17 mouse cellular contexts compared by ENCODE assay signal in the genomic region with DNA sequence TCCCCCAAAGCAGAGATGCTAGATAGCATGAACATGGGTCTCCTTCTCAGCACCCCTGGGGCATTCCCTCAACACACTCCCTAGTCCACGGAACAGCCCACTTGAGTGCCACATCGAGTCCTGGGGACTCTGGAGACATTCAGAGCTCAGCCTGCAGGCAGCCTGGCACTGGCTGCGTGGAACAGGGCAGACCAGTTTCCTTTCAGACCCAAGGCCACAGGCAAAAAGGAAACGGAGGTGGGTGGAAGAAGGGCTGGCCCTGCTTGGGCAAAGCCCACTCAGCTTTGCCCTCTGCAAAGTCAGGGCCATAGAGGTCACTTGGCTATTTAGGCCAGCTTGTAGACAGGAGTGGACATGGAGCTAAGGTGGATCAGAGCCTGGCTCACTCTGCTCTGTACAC. TPM values are rescaled to one million over a fixed set of nuclear protein-coding genes. Genes with fewer than 3 reads are reported as not detected.
DNase-seq lines count a peak whose midpoint lies in the region; ATAC-seq and TF ChIP-seq lines count a peak whose summit lies in the region.
"Had no signal": no experiment of that assay in that cellular context is flagged by ENCODE, and none has a peak within 500 bp of the region (broad histone marks: within the 10 kb centered on the region; RNA-seq: fewer than 3 reads in every experiment).

No protein-coding gene starts in this region.

- H3K4me1 ChIP-seq in kidney, embryonic 15.5 days, result peaks cover 44% of the 10 kb centered on the region
- H3K4me1 ChIP-seq in bone marrow macrophage, adult 2 months (ENCODE audit: control insufficient read depth, insufficient read depth, low read length), result peaks cover 90% of the 10 kb centered on the region
- peaks cover 34% of the 10 kb centered on the region for H3K4me1 ChIP-seq in limb, embryonic 12.5 days (replicated peaks)

- no peak overlapping the region for H3K9ac ChIP-seq in kidney, embryonic 15.5 days
- H3K9ac ChIP-seq in limb, embryonic 12.5 days (replicated peaks), result no peak overlapping the region
- H3K9ac ChIP-seq: embryonic facial prominence, embryonic 12.5 days; forebrain, postnatal 0 days had no signal

- no peaks in the 10 kb centered on the region for H3K9me3 ChIP-seq in kidney, embryonic 15.5 days (replicated peaks)
- H3K9me3 ChIP-seq in limb, embryonic 12.5 days, result no peaks in the 10 kb centered on the region
- H3K9me3 ChIP-seq: embryonic facial prominence, embryonic 12.5 days had no signal

- intact Hi-C loops in left cerebral cortex, postnatal 4 days (cut with DNase I), result no loop called here

- peak overlapping the region; percentile 32; the same call in 1 of the 2 replicates for H3K27ac ChIP-seq in kidney, embryonic 15.5 days
- peak overlapping the region; percentile 96 for H3K27ac ChIP-seq in bone marrow macrophage, adult 2 months (ENCODE audit: insufficient read depth, low read depth, low read length)
- H3K27ac ChIP-seq in limb, embryonic 12.5 days, result 0 out of 2 replicates have a peak overlapping the region, but pooled peaks have one; percentile 17
- H3K27ac ChIP-seq: embryonic facial prominence, embryonic 12.5 days; left cerebral cortex, adult 2 months had no signal

- WGBS in kidney, embryonic 15.5 days, result 56% methylated on average over 4 of the region's 4 CpGs
- WGBS in limb, embryonic 12.5 days, result 68% methylated on average over 4 of the region's 4 CpGs

- TF ChIP-seq POLR2A in bone marrow macrophage, adult 2 months (IDR thresholded peaks at IDR 0.05; ENCODE audit: borderline replicate concordance, low read depth, low read length), result no peak

- TF ChIP-seq CTCF in bone marrow macrophage, adult 2 months (IDR thresholded peaks at IDR 0.05; ENCODE audit: low read depth, low read length), result no peak

- H3K27me3 ChIP-seq in kidney, embryonic 15.5 days, result no peaks in the 10 kb centered on the region
- H3K27me3 ChIP-seq in limb, embryonic 12.5 days, result no peaks in the 10 kb centered on the region
- H3K27me3 ChIP-seq: embryonic facial prominence, embryonic 12.5 days had no signal

- H3K4me2 ChIP-seq in kidney, embryonic 15.5 days, result no peak overlapping the region
- H3K4me2 ChIP-seq in limb, embryonic 12.5 days, result no peak overlapping the region
- H3K4me2 ChIP-seq: embryonic facial prominence, embryonic 12.5 days had no signal

- DNase-seq in adrenal gland, adult (ENCODE audit: inconsistent age in 2 of 2, low spot score in 1 of 2), result peak; percentile 61 to 78
- no peak for DNase-seq in adrenal gland, adult 18-20 months (ENCODE audit: low spot score in 2 of 2)
- DNase-seq in kidney, postnatal 25 days, result no peak
- DNase-seq in urinary bladder, postnatal 4 days (ENCODE audit: low spot score in 2 of 2), result no peak
- no peak for DNase-seq in left cerebral cortex, postnatal 4 days
- DNase-seq: cerebellum, postnatal 14 days; forebrain, postnatal 0 days; heart, adult 11 months; kidney, postnatal 4 days; lung, adult 18-20 months had no signal

- no peak for ATAC-seq in kidney, embryonic 15.5 days (replicated peaks; ENCODE audit: low FRiP score)
- no peak for ATAC-seq in limb, embryonic 12.5 days (ENCODE audit: insufficient number of reproducible peaks, insufficient read depth, low FRiP score, low TSS enrichment, low read depth)
- ATAC-seq: forebrain, postnatal 0 days had no signal

- H3K36me3 ChIP-seq in kidney, embryonic 15.5 days, result peaks cover 2% of the 10 kb centered on the region; the same call in 1 of the 2 replicates
- H3K36me3 ChIP-seq in limb, embryonic 12.5 days, result no peaks in the 10 kb centered on the region

- H3K4me3 ChIP-seq in kidney, embryonic 15.5 days (replicated peaks), result no peak overlapping the region
- H3K4me3 ChIP-seq in bone marrow macrophage, adult 2 months (ENCODE audit: insufficient read depth, low read length), result no peak overlapping the region
- no peak overlapping the region for H3K4me3 ChIP-seq in limb, embryonic 12.5 days (replicated peaks)
- H3K4me3 ChIP-seq: embryonic facial prominence, embryonic 12.5 days; left cerebral cortex, adult 2 months; myocyte had no signal

RNA-seq across cellular contexts. Expression of a gene that starts 27.9 kb away (rescaled TPM):
- total RNA-seq in adrenal gland, adult 18-20 months (2021), result 1 to 10 TPM in 1 of 2 experiments, under 1 TPM in 1; 0.35 to 1.6 TPM
- not detected in 2 replicates for polyA plus RNA-seq in kidney, embryonic 15.5 days (2015; fragmentation: Nextera tagmentation; extraction: Ambion mirVana)
- polyA plus RNA-seq in bone marrow macrophage, adult 2 months (2012; ENCODE audit: insufficient read depth, insufficient read length, missing spikeins), result 4.1 and 6.4 TPM in 2 replicates
- not detected in 2 replicates for polyA plus RNA-seq in limb, embryonic 12.5 days (2016; fragmentation: Nextera tagmentation; extraction: Ambion mirVana)
- total RNA-seq in left cerebral cortex, postnatal 4 days (2021), result 1 to 10 TPM; 1.3 to 2.1 TPM
- total RNA-seq: megakaryocyte-erythroid progenitor cell, adult 5-6 weeks had no signal
- polyA plus RNA-seq: embryonic facial prominence, embryonic 12.5 days had no signal

RNA-seq across cellular contexts. Expression of a gene that starts 32.0 kb away (rescaled TPM):
- total RNA-seq in adrenal gland, adult 18-20 months (2021), result 10 to 100 TPM; 44.9 to 52.5 TPM
- polyA plus RNA-seq in kidney, embryonic 15.5 days (2015; fragmentation: Nextera tagmentation; extraction: Ambion mirVana), result 14.9 and 20.0 TPM in 2 replicates
- polyA plus RNA-seq in bone marrow macrophage, adult 2 months (2012; ENCODE audit: insufficient read depth, insufficient read length, missing spikeins), result 193 and 213 TPM in 2 replicates
- 12.2 and 15.0 TPM in 2 replicates for polyA plus RNA-seq in limb, embryonic 12.5 days (2016; fragmentation: Nextera tagmentation; extraction: Ambion mirVana)
- 1 to 10 TPM; 6.1 to 7.0 TPM for total RNA-seq in left cerebral cortex, postnatal 4 days (2021)

RNA-seq across cellular contexts. Expression of a gene that starts 39.1 kb away (rescaled TPM):
- total RNA-seq in adrenal gland, adult 18-20 months (2021), result not detected
- 12.7 and 17.5 TPM in 2 replicates for polyA plus RNA-seq in kidney, embryonic 15.5 days (2015; fragmentation: Nextera tagmentation; extraction: Ambion mirVana)
- 3.8 and 4.4 TPM in 2 replicates for polyA plus RNA-seq in bone marrow macrophage, adult 2 months (2012; ENCODE audit: insufficient read depth, insufficient read length, missing spikeins)
- polyA plus RNA-seq in limb, embryonic 12.5 days (2016; fragmentation: Nextera tagmentation; extraction: Ambion mirVana), result 21.7 and 22.8 TPM in 2 replicates
- 1 to 10 TPM; 1.7 to 1.9 TPM for total RNA-seq in left cerebral cortex, postnatal 4 days (2021)

Comparison
In these comparisons a context has a peak if more than half of its experiments do, and no peak if none do; other contexts are left out.
1. DNase-seq: peak in adrenal gland, adult (2 of 2); none in adrenal gland, adult 18-20 months (0 of 2), kidney, postnatal 25 days (0 of 2), urinary bladder, postnatal 4 days (0 of 2) and left cerebral cortex, postnatal 4 days (single experiment).
2. H3K27ac ChIP-seq: peak in every context shown above with its lines; median percentile 96 in bone marrow macrophage, adult 2 months; 32 in kidney, embryonic 15.5 days; 17 in limb, embryonic 12.5 days.